Mouse (Mus musculus) ES-Bruce4 (cell line): Measurements from ENCODE around the gene Gm3127.
"Not testable (repeated sequence)": the region's sequence is repeated elsewhere in the genome, so short reads cannot be mapped to it uniquely, and the experiment has no call there.

ENCODE experiments used
- CTCF ChIP-seq: IDR thresholded peaks from one replicate; pipeline ENCODE4 v1.8.1; 2011; ENCODE audit warnings: low read depth, low read length
- EP300 ChIP-seq: IDR thresholded peaks from 2 replicates; pipeline ENCODE4 v1.6.1; 2011; ENCODE audit warnings: low read depth, low read length; ENCODE audit not compliant: insufficient read depth
- POLR2A ChIP-seq: IDR thresholded peaks from one replicate; pipeline ENCODE4 v1.8.1; 2011; ENCODE audit warnings: low read length; ENCODE audit not compliant: insufficient read depth

GRCm38 (mm10) chr14:4182491-4183210 is 17.8 kb downstream of the Gm3127 start, which contains the start of gene Gm2974:
- TF ChIP-seq CTCF, POLR2A, EP300: not testable (repeated sequence)
